Comparison of ENCODE assay signal across 8 mouse cellular contexts in the genomic region with DNA sequence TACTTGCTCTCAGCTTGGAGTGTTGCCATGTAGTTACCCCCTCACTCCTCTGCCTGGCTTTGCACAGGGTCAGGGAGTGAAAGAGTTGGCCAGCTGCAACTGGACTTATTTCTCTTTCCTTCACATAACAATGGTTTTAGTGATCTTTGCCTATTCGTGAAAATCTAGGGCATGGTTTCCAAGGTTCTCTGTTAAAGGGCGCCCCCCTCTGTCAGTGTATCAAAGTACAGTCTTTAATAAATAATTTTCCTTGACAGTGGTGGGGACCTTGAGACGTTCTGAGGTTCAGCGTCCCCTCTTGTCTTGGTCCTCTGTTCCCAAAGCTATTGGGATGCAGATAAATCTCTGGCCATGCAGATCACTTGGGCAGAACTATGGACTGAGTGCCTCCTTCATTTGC. TPM values are rescaled to one million over a fixed set of nuclear protein-coding genes. Genes with fewer than 3 reads are reported as not detected.
DNase-seq lines count a peak whose midpoint lies in the region; ATAC-seq and TF ChIP-seq lines count a peak whose summit lies in the region.

No protein-coding gene starts in this region.

- H3K9me3 ChIP-seq in kidney, postnatal 0 days (replicated peaks; ENCODE audit: low read length), result no peaks in the 10 kb centered on the region
- no peaks in the 10 kb centered on the region for H3K9me3 ChIP-seq in forebrain, embryonic 12.5 days

- no peaks in the 10 kb centered on the region for H3K4me1 ChIP-seq in kidney, postnatal 0 days (replicated peaks; ENCODE audit: insufficient read depth, low read length)
- H3K4me1 ChIP-seq in forebrain, embryonic 12.5 days, result no peaks in the 10 kb centered on the region

- H3K27me3 ChIP-seq in kidney, postnatal 0 days (ENCODE audit: insufficient read depth, low read length), result no peaks in the 10 kb centered on the region
- peaks cover 8% of the 10 kb centered on the region for H3K27me3 ChIP-seq in Patski
- H3K27me3 ChIP-seq in forebrain, embryonic 12.5 days, result no peaks in the 10 kb centered on the region

- CTCF ChIA-PET in Patski (lab: Charles Lee), result interaction anchor here (1.2 kb wide), 1 partner anchor 18 kb away, joined by 3 read pairs; no protein-coding TSS in a partner anchor

- no peak for DNase-seq in kidney, postnatal 0 days (ENCODE audit: low spot score)
- no peak for DNase-seq in kidney, postnatal 25 days
- DNase-seq in CD4-positive, CD25-positive, alpha-beta regulatory T cell, adult 2 months (ENCODE audit: low read depth, low spot score), result peak; percentile 81
- DNase-seq in Patski (ENCODE audit: low read depth, low spot score), result no peak
- no peak for DNase-seq in c-Kit-positive CD71-positive TER-119-positive erythroid progenitor cells, embryonic 14.5 days (ENCODE audit: low spot score)

- no peaks in the 10 kb centered on the region for H3K36me3 ChIP-seq in kidney, postnatal 0 days (ENCODE audit: insufficient read depth, low read length)
- no peaks in the 10 kb centered on the region for H3K36me3 ChIP-seq in forebrain, embryonic 12.5 days (replicated peaks)

- POLR2A ChIA-PET in Patski (lab: Charles Lee), result no interaction called here

- peak; percentile 50 for TF ChIP-seq CTCF in kidney, postnatal 0 days (IDR thresholded peaks at IDR 0.05; ENCODE audit: low read depth)
- peak; percentile 17 for TF ChIP-seq CTCF in Patski (IDR thresholded peaks at IDR 0.05)

- WGBS in kidney, postnatal 0 days, result 25% methylated on average over 4 of the region's 4 CpGs
- WGBS in forebrain, embryonic 12.5 days, result 27% methylated on average over 4 of the region's 4 CpGs

- no peak for ATAC-seq in kidney, postnatal 0 days (replicated peaks; ENCODE audit: low FRiP score, low read depth)
- ATAC-seq in Patski, result no peak
- ATAC-seq in megakaryocyte-erythroid progenitor cell, adult 5-6 weeks (replicated peaks; ENCODE audit: low FRiP score, low TSS enrichment, poor library complexity, severe bottlenecking), result peak; percentile 53
- no peak for ATAC-seq in forebrain, embryonic 12.5 days (ENCODE audit: low FRiP score)
- no peak for ATAC-seq in cerebellum, adult (ENCODE audit: insufficient number of reproducible peaks, low FRiP score, low TSS enrichment)

- in situ Hi-C loops in Patski (cut with MboI; ENCODE audit: low pct_unique_long_range_greater_than_20kb), result no loop called here

- H3K9ac ChIP-seq in kidney, postnatal 0 days (ENCODE audit: low read depth, low read length), result no peak overlapping the region
- no peak overlapping the region for H3K9ac ChIP-seq in forebrain, embryonic 12.5 days

- no peak overlapping the region for H3K4me2 ChIP-seq in kidney, postnatal 0 days (ENCODE audit: low read length)
- no peak overlapping the region for H3K4me2 ChIP-seq in forebrain, embryonic 12.5 days

- no peak overlapping the region for H3K27ac ChIP-seq in kidney, postnatal 0 days
- H3K27ac ChIP-seq in forebrain, embryonic 12.5 days, result no peak overlapping the region

- H3K4me3 ChIP-seq in kidney, postnatal 0 days (replicated peaks; ENCODE audit: low read depth, low read length), result no peak overlapping the region
- no peak overlapping the region for H3K4me3 ChIP-seq in forebrain, embryonic 12.5 days (replicated peaks)

RNA-seq across cellular contexts. Expression of a gene that starts 12.4 kb away (rescaled TPM):
- polyA plus RNA-seq in kidney, postnatal 0 days (2015; fragmentation: Nextera tagmentation; extraction: Ambion mirVana), result 1.1 and 1.4 TPM in 2 replicates
- polyA plus RNA-seq in Patski (2021), result not detected
- total RNA-seq in megakaryocyte-erythroid progenitor cell, adult 5-6 weeks (2014; fragmentation: Nextera tagmentation), result 39.0 and 48.2 TPM in 2 replicates
- total RNA-seq in megakaryocyte-erythroid progenitor cell, adult 5-6 weeks (2017), result 41.0 and 63.5 TPM in 2 replicates
- polyA plus RNA-seq in forebrain, embryonic 12.5 days (2016; fragmentation: Nextera tagmentation; extraction: Ambion mirVana), result 0.46 and 0.66 TPM in 2 replicates

RNA-seq across cellular contexts. Expression of a gene that starts 37.3 kb away (rescaled TPM):
- 9.0 and 9.2 TPM in 2 replicates for polyA plus RNA-seq in kidney, postnatal 0 days (2015; fragmentation: Nextera tagmentation; extraction: Ambion mirVana)
- 11.5 TPM for polyA plus RNA-seq in Patski (2021)
- 19.2 and 28.0 TPM in 2 replicates for total RNA-seq in megakaryocyte-erythroid progenitor cell, adult 5-6 weeks (2014; fragmentation: Nextera tagmentation)
- 36.4 and 44.1 TPM in 2 replicates for total RNA-seq in megakaryocyte-erythroid progenitor cell, adult 5-6 weeks (2017)
- polyA plus RNA-seq in forebrain, embryonic 12.5 days (2016; fragmentation: Nextera tagmentation; extraction: Ambion mirVana), result 23.4 and 26.1 TPM in 2 replicates
